Mouse (Mus musculus): ENCODE measurements around the gene Nras.

Nras gene

GRCm38 (mm10) chr3:103058207-103059157 lies at the start of gene Nras:
Gene Nras, plus strand, starts transcription at chr3:103058285.
- peak; percentile 94 for DNase-seq (ENCODE audit: low spot score)

- DNase-seq (ENCODE audit: low spot score): no peak
Measured at GRCm38 (mm10) chr3:103017350-103017749, 40.7 kb upstream of the Nras start.

GRCm38 (mm10) chr3:103019462-103019861 lies 38.6 kb upstream of the Nras start:
- DNase-seq (ENCODE audit: low spot score): no peak

GRCm38 (mm10) chr3:103020249-103020942 lies 37.7 kb upstream of the Nras start, which contains the start of gene Csde1:
Gene Csde1, plus strand, starts transcription at chr3:103020426.
- DNase-seq (ENCODE audit: low spot score): peak; percentile 99

- DNase-seq (ENCODE audit: low spot score): peak; percentile 92
Measured at GRCm38 (mm10) chr3:103020943-103021638, 37.0 kb upstream of the Nras start.

GRCm38 (mm10) chr3:103026174-103026573 lies 31.9 kb upstream of the Nras start:
- DNase-seq (ENCODE audit: low spot score): no peak

- no peak for DNase-seq (ENCODE audit: low spot score)
Measured at GRCm38 (mm10) chr3:103040285-103040684, 17.8 kb upstream of the Nras start.

GRCm38 (mm10) chr3:103040861-103041379 lies 17.2 kb upstream of the Nras start:
- no peak for DNase-seq (ENCODE audit: low spot score)

- no peak for DNase-seq (ENCODE audit: low spot score)
Measured at GRCm38 (mm10) chr3:103056016-103056595, 2.0 kb upstream of the Nras start.

- no peak for DNase-seq (ENCODE audit: low spot score)
Measured at GRCm38 (mm10) chr3:103057752-103058151, 333 bp upstream of the Nras start.

- DNase-seq (ENCODE audit: low spot score): no peak
Measured at GRCm38 (mm10) chr3:103066927-103067326, 8.8 kb downstream of the Nras start.

- peak; percentile 29 for DNase-seq (ENCODE audit: low spot score)
Measured at GRCm38 (mm10) chr3:103068971-103069370, 10.9 kb downstream of the Nras start.

- no peak for DNase-seq (ENCODE audit: low spot score)
Measured at GRCm38 (mm10) chr3:103073771-103074170, 15.7 kb downstream of the Nras start, which contains the start of gene Ampd1. Gene Ampd1, plus strand, starts transcription at chr3:103074014.

GRCm38 (mm10) chr3:103075871-103076270 lies 17.8 kb downstream of the Nras start:
- no peak for DNase-seq (ENCODE audit: low spot score)

- DNase-seq (ENCODE audit: low spot score): no peak
Measured at GRCm38 (mm10) chr3:103076476-103076875, 18.4 kb downstream of the Nras start.

- DNase-seq (ENCODE audit: low spot score): no peak
Measured at GRCm38 (mm10) chr3:103079301-103079700, 21.2 kb downstream of the Nras start.

- DNase-seq (ENCODE audit: low spot score): no peak
Measured at GRCm38 (mm10) chr3:103081051-103081450, 23.0 kb downstream of the Nras start.

- no peak for DNase-seq (ENCODE audit: low spot score)
Measured at GRCm38 (mm10) chr3:103081861-103082453, 23.9 kb downstream of the Nras start.

- DNase-seq (ENCODE audit: low spot score): no peak
Measured at GRCm38 (mm10) chr3:103082761-103083160, 24.7 kb downstream of the Nras start.

- DNase-seq (ENCODE audit: low spot score): no peak
Measured at GRCm38 (mm10) chr3:103085986-103086385, 27.9 kb downstream of the Nras start.

GRCm38 (mm10) chr3:103091753-103092152 lies 33.7 kb downstream of the Nras start:
- no peak for DNase-seq (ENCODE audit: low spot score)
